Mouse (Mus musculus): Measurements from ENCODE around the gene Naaladl2.

The Naaladl2 gene

GRCm38 (mm10) chr3:23972747-23973667 lies 1171.1 kb downstream of the Naaladl2 start:
- no peak for DNase-seq (ENCODE audit: low spot score in 2 of 2)

GRCm38 (mm10) chr3:23962961-23963621 lies 1181.0 kb downstream of the Naaladl2 start:
- no peak for DNase-seq (ENCODE audit: low spot score in 2 of 2)

- no peak for DNase-seq (ENCODE audit: low spot score in 2 of 2)
Measured at GRCm38 (mm10) chr3:23946182-23946581, 1197.9 kb downstream of the Naaladl2 start.

- no peak for DNase-seq (ENCODE audit: low spot score in 2 of 2)
Measured at GRCm38 (mm10) chr3:23937299-23937698, 1206.8 kb downstream of the Naaladl2 start.

- no peak for DNase-seq (ENCODE audit: low spot score in 2 of 2)
Measured at GRCm38 (mm10) chr3:23928097-23928496, 1216.0 kb downstream of the Naaladl2 start.

- no peak for DNase-seq (ENCODE audit: low spot score in 2 of 2)
Measured at GRCm38 (mm10) chr3:23907682-23908081, 1236.4 kb downstream of the Naaladl2 start.

GRCm38 (mm10) chr3:23865688-23866087 lies 1278.4 kb downstream of the Naaladl2 start:
- DNase-seq (ENCODE audit: low spot score in 2 of 2) = no peak

- DNase-seq (ENCODE audit: low spot score in 2 of 2) = no peak
Measured at GRCm38 (mm10) chr3:23857275-23857674, 1286.8 kb downstream of the Naaladl2 start.

- no peak for DNase-seq (ENCODE audit: low spot score in 2 of 2)
Measured at GRCm38 (mm10) chr3:23817585-23817984, 1326.5 kb downstream of the Naaladl2 start.

- DNase-seq (ENCODE audit: low spot score in 2 of 2) = no peak
Measured at GRCm38 (mm10) chr3:23758746-23759145, 1385.3 kb downstream of the Naaladl2 start.

Measured in right cerebral cortex, adult 2 months (tissue).